Mouse (Mus musculus): ENCODE data around the gene Aff2. TPM values are rescaled to one million over a fixed set of nuclear protein-coding genes. Genes with fewer than 3 reads are reported as not detected.
A peak's percentile ranks its signal among the peaks of the same experiment; 100 is the strongest.

Gene Aff2
- total and polyA plus RNA-seq, 2 experiments from 2014 or later, result 13.8 to 16.2 TPM

- no peak for TF ChIP-seq CTCF (IDR thresholded peaks at IDR 0.05)
- Histone ChIP-seq H3K27ac (ENCODE audit: low read depth, low read length) (no peak overlapping the region), H3K27me3 (ENCODE audit: insufficient read depth, low read length) (no peaks in the 10 kb centered on the region), H3K4me1 (ENCODE audit: insufficient read depth, low read length) (no peaks in the 10 kb centered on the region), H3K36me3 (ENCODE audit: insufficient read depth, low read length) (no peaks in the 10 kb centered on the region), H3K9me3 (ENCODE audit: low read length) (no peaks in the 10 kb centered on the region), H3K9ac (replicated peaks; ENCODE audit: low read length, poor library complexity, severe bottlenecking) (no peak overlapping the region), H3K4me2 (ENCODE audit: low read depth, low read length, poor library complexity, severe bottlenecking) (no peak overlapping the region), H3K4me3 (ENCODE audit: low read depth, low read length) (no peak overlapping the region)
- 87% methylated on average over 2 of the region's 2 CpGs for WGBS
- ATAC-seq (ENCODE audit: low FRiP score), result no peak
- no peak for DNase-seq (ENCODE audit: low spot score)
Observed at GRCm38 (mm10) chrX:69801890-69802439, 441.9 kb downstream of the Aff2 start.

- ATAC-seq (ENCODE audit: low FRiP score) (no peak), DNase-seq (ENCODE audit: low spot score) (no peak)
- Histone ChIP-seq H3K9ac (replicated peaks; ENCODE audit: low read length, poor library complexity, severe bottlenecking) (no peak overlapping the region), H3K27me3 (ENCODE audit: insufficient read depth, low read length) (no peaks in the 10 kb centered on the region), H3K9me3 (ENCODE audit: low read length) (no peaks in the 10 kb centered on the region), H3K27ac (ENCODE audit: low read depth, low read length) (no peak overlapping the region), H3K36me3 (ENCODE audit: insufficient read depth, low read length) (no peaks in the 10 kb centered on the region), H3K4me3 (ENCODE audit: low read depth, low read length) (no peak overlapping the region), H3K4me1 (ENCODE audit: insufficient read depth, low read length) (no peaks in the 10 kb centered on the region), H3K4me2 (ENCODE audit: low read depth, low read length, poor library complexity, severe bottlenecking) (no peak overlapping the region)
- no peak for TF ChIP-seq CTCF (IDR thresholded peaks at IDR 0.05)
- 83% methylated on average over 3 of the region's 3 CpGs for WGBS
Observed at GRCm38 (mm10) chrX:69802481-69802880, 442.4 kb downstream of the Aff2 start.

GRCm38 (mm10) chrX:69811798-69812197 lies 451.7 kb downstream of the Aff2 start:
- peak; percentile 3 for DNase-seq (ENCODE audit: low spot score)
- no peak for TF ChIP-seq CTCF (IDR thresholded peaks at IDR 0.05)
- no peak for ATAC-seq (ENCODE audit: low FRiP score)

GRCm38 (mm10) chrX:69815054-69815453 lies 455.0 kb downstream of the Aff2 start:
- H3K27me3 ChIP-seq (ENCODE audit: insufficient read depth, low read length), result no peaks in the 10 kb centered on the region
- no peak overlapping the region for H3K4me3 ChIP-seq (ENCODE audit: low read depth, low read length)
- H3K9ac ChIP-seq (replicated peaks; ENCODE audit: low read length, poor library complexity, severe bottlenecking), result no peak overlapping the region
- no peak for TF ChIP-seq CTCF (IDR thresholded peaks at IDR 0.05)
- H3K36me3 ChIP-seq (ENCODE audit: insufficient read depth, low read length), result no peaks in the 10 kb centered on the region
- WGBS, result 82% methylated on average over 2 of the region's 2 CpGs
- no peaks in the 10 kb centered on the region for H3K4me1 ChIP-seq (ENCODE audit: insufficient read depth, low read length)
- no peak overlapping the region for H3K27ac ChIP-seq (ENCODE audit: low read depth, low read length)
- no peaks in the 10 kb centered on the region for H3K9me3 ChIP-seq (ENCODE audit: low read length)
- H3K4me2 ChIP-seq (ENCODE audit: low read depth, low read length, poor library complexity, severe bottlenecking), result no peak overlapping the region
- DNase-seq (ENCODE audit: low spot score) (no peak), ATAC-seq (ENCODE audit: low FRiP score) (no peak)

More at GRCm38 (mm10) chrX:69811798-69812197, 451.7 kb downstream of the Aff2 start:
- H3K9ac ChIP-seq (replicated peaks; ENCODE audit: low read length, poor library complexity, severe bottlenecking), result no peak overlapping the region
- no peaks in the 10 kb centered on the region for H3K36me3 ChIP-seq (ENCODE audit: insufficient read depth, low read length)
- H3K4me2 ChIP-seq (ENCODE audit: low read depth, low read length, poor library complexity, severe bottlenecking), result no peak overlapping the region
- no peaks in the 10 kb centered on the region for H3K27me3 ChIP-seq (ENCODE audit: insufficient read depth, low read length)
- H3K27ac ChIP-seq (ENCODE audit: low read depth, low read length), result no peak overlapping the region
- no peak overlapping the region for H3K4me3 ChIP-seq (ENCODE audit: low read depth, low read length)
- H3K4me1 ChIP-seq (ENCODE audit: insufficient read depth, low read length), result no peaks in the 10 kb centered on the region
- 88% methylated on average over 4 of the region's 4 CpGs for WGBS
- H3K9me3 ChIP-seq (ENCODE audit: low read length), result no peaks in the 10 kb centered on the region

- Histone ChIP-seq H3K4me2 (ENCODE audit: low read depth, low read length, poor library complexity, severe bottlenecking) (no peak overlapping the region), H3K9ac (replicated peaks; ENCODE audit: low read length, poor library complexity, severe bottlenecking) (no peak overlapping the region), H3K4me3 (ENCODE audit: low read depth, low read length) (no peak overlapping the region), H3K27me3 (ENCODE audit: insufficient read depth, low read length) (no peaks in the 10 kb centered on the region), H3K4me1 (ENCODE audit: insufficient read depth, low read length) (no peaks in the 10 kb centered on the region), H3K36me3 (ENCODE audit: insufficient read depth, low read length) (no peaks in the 10 kb centered on the region), H3K9me3 (ENCODE audit: low read length) (no peaks in the 10 kb centered on the region), H3K27ac (ENCODE audit: low read depth, low read length) (no peak overlapping the region)
- WGBS, result 85% methylated on average over 3 of the region's 3 CpGs
- no peak for TF ChIP-seq CTCF (IDR thresholded peaks at IDR 0.05)
- no peak for DNase-seq (ENCODE audit: low spot score)
- no peak for ATAC-seq (ENCODE audit: low FRiP score)
Observed at GRCm38 (mm10) chrX:69817679-69818078, 457.6 kb downstream of the Aff2 start.

GRCm38 (mm10) chrX:69818188-69818587 lies 458.1 kb downstream of the Aff2 start:
- 50% methylated on average over 5 of the region's 5 CpGs for WGBS
- Histone ChIP-seq H3K9me3 (ENCODE audit: low read length) (no peaks in the 10 kb centered on the region), H3K27ac (ENCODE audit: low read depth, low read length) (no peak overlapping the region), H3K9ac (replicated peaks; ENCODE audit: low read length, poor library complexity, severe bottlenecking) (no peak overlapping the region), H3K27me3 (ENCODE audit: insufficient read depth, low read length) (no peaks in the 10 kb centered on the region), H3K36me3 (ENCODE audit: insufficient read depth, low read length) (no peaks in the 10 kb centered on the region), H3K4me1 (ENCODE audit: insufficient read depth, low read length) (no peaks in the 10 kb centered on the region), H3K4me3 (ENCODE audit: low read depth, low read length) (no peak overlapping the region), H3K4me2 (ENCODE audit: low read depth, low read length, poor library complexity, severe bottlenecking) (no peak overlapping the region)
- no peak for TF ChIP-seq CTCF (IDR thresholded peaks at IDR 0.05)
- ATAC-seq (ENCODE audit: low FRiP score) (no peak), DNase-seq (ENCODE audit: low spot score) (no peak)

Data from midbrain, postnatal 0 days (tissue).